Mouse (Mus musculus): ENCODE data around the gene Pcbp4.

DNA sequence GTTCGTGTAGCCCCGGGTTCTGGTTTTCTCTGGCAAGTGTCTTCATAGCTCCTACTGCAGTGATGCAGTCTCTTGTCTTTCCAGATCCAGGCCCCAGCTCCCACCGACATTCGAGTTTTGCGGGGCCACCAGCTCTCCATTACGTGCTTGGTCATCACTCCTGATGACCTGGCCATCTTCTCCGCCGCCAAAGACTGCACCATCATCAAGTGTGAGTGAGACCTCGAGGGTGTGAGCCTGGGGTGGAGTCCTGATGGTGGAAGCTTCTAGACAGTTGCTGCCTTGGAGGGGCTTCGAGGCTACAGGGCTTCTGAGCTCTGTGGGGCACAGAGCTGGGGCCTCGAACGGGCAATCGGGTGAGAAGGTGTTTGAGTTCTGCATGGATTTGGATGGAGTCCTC is 28.6 kb downstream of the Pcbp4 start:
- TF ChIP-seq EP300 (IDR thresholded peaks at IDR 0.05; ENCODE audit: low read depth) (no peak), CTCF (IDR thresholded peaks at IDR 0.05; ENCODE audit: low read depth) (no peak)
